Mouse (Mus musculus): ENCODE results near the gene Lcn2. TPM values are rescaled to one million over a fixed set of nuclear protein-coding genes. Genes with fewer than 3 reads are reported as not detected.

Gene Lcn2
- polyA plus RNA-seq, 1 experiment: 23.8 TPM

GRCm38 (mm10) chr2:32407144-32407824 lies 19.2 kb upstream of the Lcn2 start:
- Histone ChIP-seq H3K4me3 (ENCODE audit: control insufficient read depth, insufficient read depth, low read length) (no peak overlapping the region), H3K4me1 (replicated peaks; ENCODE audit: control insufficient read depth, insufficient read depth, low read length) (0 out of 2 replicates have a peak, but pooled peaks cover 2% of the 10 kb centered on the region), H3K27ac (ENCODE audit: control insufficient read depth, insufficient read depth, low read length) (no peak overlapping the region), H3K27me3 (ENCODE audit: control insufficient read depth, insufficient read depth, low read length) (no peaks in the 10 kb centered on the region), H3K36me3 (ENCODE audit: control insufficient read depth, insufficient read depth, low read length) (no peaks in the 10 kb centered on the region)
- TF ChIP-seq CTCF (IDR thresholded peaks at IDR 0.05; ENCODE audit: borderline replicate concordance, control insufficient read depth, extremely low read depth, insufficient read depth, low read length, poor library complexity): no peak
- TF ChIP-seq POLR2A (IDR thresholded peaks at IDR 0.05; ENCODE audit: control insufficient read depth, extremely low read depth, insufficient read depth, low read length, poor library complexity): no peak
- DNase-seq: no peak
- WGBS: 88% methylated on average over 7 of the region's 7 CpGs

- 23% methylated on average over 2 of the region's 2 CpGs for WGBS
- Histone ChIP-seq H3K4me3 (ENCODE audit: control insufficient read depth, insufficient read depth, low read length) (no peak overlapping the region), H3K4me1 (replicated peaks; ENCODE audit: control insufficient read depth, insufficient read depth, low read length) (no peaks in the 10 kb centered on the region), H3K27ac (ENCODE audit: control insufficient read depth, insufficient read depth, low read length) (no peak overlapping the region), H3K27me3 (ENCODE audit: control insufficient read depth, insufficient read depth, low read length) (no peaks in the 10 kb centered on the region), H3K36me3 (ENCODE audit: control insufficient read depth, insufficient read depth, low read length) (no peaks in the 10 kb centered on the region)
- TF ChIP-seq POLR2A (IDR thresholded peaks at IDR 0.05; ENCODE audit: control insufficient read depth, extremely low read depth, insufficient read depth, low read length, poor library complexity) (no peak), CTCF (IDR thresholded peaks at IDR 0.05; ENCODE audit: borderline replicate concordance, control insufficient read depth, extremely low read depth, insufficient read depth, low read length, poor library complexity) (peak; percentile 48; the same call in 1 of the 2 replicates)
- peak; percentile 94 for DNase-seq
Measured at GRCm38 (mm10) chr2:32404663-32405062, 16.6 kb upstream of the Lcn2 start.

GRCm38 (mm10) chr2:32396695-32397094 lies 8.6 kb upstream of the Lcn2 start:
- no peak for DNase-seq
- no peaks in the 10 kb centered on the region for H3K27me3 ChIP-seq (ENCODE audit: control insufficient read depth, insufficient read depth, low read length)
- WGBS: 1% methylated on average over 15 of the region's 15 CpGs
- no peaks in the 10 kb centered on the region for H3K36me3 ChIP-seq (ENCODE audit: control insufficient read depth, insufficient read depth, low read length)
- TF ChIP-seq POLR2A (IDR thresholded peaks at IDR 0.05; ENCODE audit: control insufficient read depth, extremely low read depth, insufficient read depth, low read length, poor library complexity): no peak
- TF ChIP-seq CTCF (IDR thresholded peaks at IDR 0.05; ENCODE audit: borderline replicate concordance, control insufficient read depth, extremely low read depth, insufficient read depth, low read length, poor library complexity): no peak
- H3K27ac ChIP-seq (ENCODE audit: control insufficient read depth, insufficient read depth, low read length): no peak overlapping the region
- peaks cover 15% of the 10 kb centered on the region for H3K4me1 ChIP-seq (replicated peaks; ENCODE audit: control insufficient read depth, insufficient read depth, low read length)
- peak overlapping the region; percentile 85 for H3K4me3 ChIP-seq (ENCODE audit: control insufficient read depth, insufficient read depth, low read length)

- TF ChIP-seq CTCF (IDR thresholded peaks at IDR 0.05; ENCODE audit: borderline replicate concordance, control insufficient read depth, extremely low read depth, insufficient read depth, low read length, poor library complexity) (0 out of 2 replicates have a peak, but pooled peaks have one; percentile 12), POLR2A (IDR thresholded peaks at IDR 0.05; ENCODE audit: control insufficient read depth, extremely low read depth, insufficient read depth, low read length, poor library complexity) (no peak)
- under 1% methylated on average over 59 of the region's 59 CpGs for WGBS
- H3K36me3 ChIP-seq (ENCODE audit: control insufficient read depth, insufficient read depth, low read length): no peaks in the 10 kb centered on the region
Measured at GRCm38 (mm10) chr2:32395946-32396621, 8.0 kb upstream of the Lcn2 start.

GRCm38 (mm10) chr2:32395484-32395945 lies 7.5 kb upstream of the Lcn2 start, which contains the start of gene Ptges2:
Gene Ptges2, plus strand, starts transcription at chr2:32395896.
- Histone ChIP-seq H3K27ac (ENCODE audit: control insufficient read depth, insufficient read depth, low read length) (peak within 1 kb of the TSS; percentile 39; the same call in 1 of the 2 replicates), H3K27me3 (ENCODE audit: control insufficient read depth, insufficient read depth, low read length) (no peaks in the 10 kb centered on the region), H3K36me3 (ENCODE audit: control insufficient read depth, insufficient read depth, low read length) (no peaks in the 10 kb centered on the region), H3K4me3 (ENCODE audit: control insufficient read depth, insufficient read depth, low read length) (peak within 1 kb of the TSS; percentile 85), H3K4me1 (replicated peaks; ENCODE audit: control insufficient read depth, insufficient read depth, low read length) (peaks cover 15% of the 10 kb centered on the region)
- under 1% methylated on average over 31 of the region's 31 CpGs for WGBS
- DNase-seq: peak; percentile 95
- TF ChIP-seq POLR2A (IDR thresholded peaks at IDR 0.05; ENCODE audit: control insufficient read depth, extremely low read depth, insufficient read depth, low read length, poor library complexity): peak; percentile 39; the same call in 1 of the 2 replicates
- no peak for TF ChIP-seq CTCF (IDR thresholded peaks at IDR 0.05; ENCODE audit: borderline replicate concordance, control insufficient read depth, extremely low read depth, insufficient read depth, low read length, poor library complexity)

More at GRCm38 (mm10) chr2:32395946-32396621, 8.0 kb upstream of the Lcn2 start:
- Histone ChIP-seq H3K27me3 (ENCODE audit: control insufficient read depth, insufficient read depth, low read length) (no peaks in the 10 kb centered on the region), H3K4me1 (replicated peaks; ENCODE audit: control insufficient read depth, insufficient read depth, low read length) (peaks cover 15% of the 10 kb centered on the region), H3K4me3 (ENCODE audit: control insufficient read depth, insufficient read depth, low read length) (peak overlapping the region; percentile 85), H3K27ac (ENCODE audit: control insufficient read depth, insufficient read depth, low read length) (peak overlapping the region; percentile 30; the same call in 1 of the 2 replicates)
- DNase-seq: peak; percentile 77

- Histone ChIP-seq H3K4me1 (replicated peaks; ENCODE audit: control insufficient read depth, insufficient read depth, low read length) (peaks cover 15% of the 10 kb centered on the region), H3K27ac (ENCODE audit: control insufficient read depth, insufficient read depth, low read length) (no peak overlapping the region; the same call in 1 of the 2 replicates), H3K4me3 (ENCODE audit: control insufficient read depth, insufficient read depth, low read length) (peak overlapping the region; percentile 85), H3K36me3 (ENCODE audit: control insufficient read depth, insufficient read depth, low read length) (no peaks in the 10 kb centered on the region), H3K27me3 (ENCODE audit: control insufficient read depth, insufficient read depth, low read length) (no peaks in the 10 kb centered on the region)
- 3% methylated on average over 8 of the region's 8 CpGs for WGBS
- TF ChIP-seq CTCF (IDR thresholded peaks at IDR 0.05; ENCODE audit: borderline replicate concordance, control insufficient read depth, extremely low read depth, insufficient read depth, low read length, poor library complexity) (no peak), POLR2A (IDR thresholded peaks at IDR 0.05; ENCODE audit: control insufficient read depth, extremely low read depth, insufficient read depth, low read length, poor library complexity) (no peak)
- DNase-seq: peak; percentile 64
Measured at GRCm38 (mm10) chr2:32394973-32395372, 6.9 kb upstream of the Lcn2 start.

All from thymus, adult 2 months (tissue).